8 mouse cellular contexts compared by ENCODE assay signal in genomic region chr4:41050726-41051675, GRCm38 (mm10). TPM values are rescaled to one million over a fixed set of nuclear protein-coding genes. Genes with fewer than 3 reads are reported as not detected.
A peak's percentile ranks its signal among the peaks of the same experiment; 100 is the strongest.
DNase-seq lines count a peak whose midpoint lies in the region; ATAC-seq lines count a peak whose summit lies in the region.

No protein-coding gene starts in this region.

- peak; percentile 72; the same call in 1 of the 2 replicates for ATAC-seq in hindbrain, embryonic 13.5 days (ENCODE audit: low FRiP score)

- peak overlapping the region; percentile 50 for H3K4me2 ChIP-seq in hindbrain, embryonic 13.5 days

- H3K4me3 ChIP-seq in hindbrain, embryonic 13.5 days = no peak overlapping the region

- 39% methylated on average over 16 of the region's 16 CpGs for WGBS in hindbrain, embryonic 13.5 days

- no peaks in the 10 kb centered on the region for H3K36me3 ChIP-seq in hindbrain, embryonic 13.5 days

- no peaks in the 10 kb centered on the region for H3K27me3 ChIP-seq in hindbrain, embryonic 13.5 days

- peak overlapping the region; percentile 60; the same call in 1 of the 2 replicates for H3K9ac ChIP-seq in hindbrain, embryonic 13.5 days

- DNase-seq in Muller cell, postnatal 12 days (ENCODE audit: inconsistent ontology term) = peak; percentile 76
- peak; percentile 76 for DNase-seq in cerebellum, adult 9-11 months
- peak; percentile 48 to 95 for DNase-seq in frontal cortex, adult 2 months (ENCODE audit: extremely low spot score in 1 of 2, low spot score in 1 of 2)
- peak; percentile 78 to 89 for DNase-seq in layer of hippocampus, postnatal 14 days (ENCODE audit: low spot score in 2 of 2)
- peak; percentile 92 for DNase-seq in lung, postnatal 14 days
- peak; percentile 59 for DNase-seq in retina, adult 2 months (ENCODE audit: low read depth, low spot score)
- peak; percentile 60 to 71 for DNase-seq in thymus, postnatal 36 days

- peaks cover 4% of the 10 kb centered on the region for H3K4me1 ChIP-seq in hindbrain, embryonic 13.5 days (replicated peaks)

- no peak overlapping the region for H3K27ac ChIP-seq in hindbrain, embryonic 13.5 days

- no peaks in the 10 kb centered on the region for H3K9me3 ChIP-seq in hindbrain, embryonic 13.5 days

RNA-seq across cellular contexts. Expression of gene Aqp7, which starts 3.1 kb away (rescaled TPM):
- polyA plus RNA-seq in frontal cortex, adult 2 months (2012; rRNA removed) = 0.04 TPM in 1 of 2 replicates, not detected in the other
- polyA plus RNA-seq in hindbrain, embryonic 13.5 days (2015; fragmentation: Nextera tagmentation; extraction: Ambion mirVana) = not detected in 2 replicates
- total RNA-seq in layer of hippocampus, postnatal 14 days (2021) = not detected

RNA-seq across cellular contexts. Expression of gene Aqp3, which starts 47.0 kb away (rescaled TPM):
- polyA plus RNA-seq in frontal cortex, adult 2 months (2012; rRNA removed) = 0.26 and 1.1 TPM in 2 replicates
- 0.18 TPM in 1 of 2 replicates, not detected in the other for polyA plus RNA-seq in hindbrain, embryonic 13.5 days (2015; fragmentation: Nextera tagmentation; extraction: Ambion mirVana)
- under 1 TPM in 1 of 2 experiments, not detected in 1; 0.18 TPM for total RNA-seq in layer of hippocampus, postnatal 14 days (2021)
